Mouse (Mus musculus) induced T-regulatory cell, adult 2 months (primary cell): ENCODE data around the gene Chit1.

Source experiments
- DNase-seq: peaks from one replicate; pipeline ENCODE4 v3.0.0-alpha.2; 2012; ENCODE audit warnings: low read depth

Gene Chit1

GRCm38 (mm10) chr1:134098726-134099515 is 12.1 kb upstream of the Chit1 start:
- DNase-seq: peak; percentile 92

GRCm38 (mm10) chr1:134099516-134100235 is 11.4 kb upstream of the Chit1 start:
- DNase-seq: no peak

GRCm38 (mm10) chr1:134100401-134100800 is 10.6 kb upstream of the Chit1 start:
- no peak for DNase-seq

GRCm38 (mm10) chr1:134100928-134101327 is 10.1 kb upstream of the Chit1 start:
- no peak for DNase-seq

GRCm38 (mm10) chr1:134101593-134101992 is 9.4 kb upstream of the Chit1 start:
- no peak for DNase-seq

- DNase-seq: no peak
These were observed 7.2 kb upstream of the Chit1 start for GRCm38 (mm10) chr1:134103861-134104260.

GRCm38 (mm10) chr1:134105043-134105763 is 5.8 kb upstream of the Chit1 start:
- no peak for DNase-seq

GRCm38 (mm10) chr1:134105764-134106430 is 5.1 kb upstream of the Chit1 start:
- DNase-seq: no peak

- peak; percentile 89 for DNase-seq
These were observed 4.3 kb upstream of the Chit1 start for GRCm38 (mm10) chr1:134106719-134107118.

- DNase-seq: no peak
These were observed 3.3 kb upstream of the Chit1 start for GRCm38 (mm10) chr1:134107777-134108176.

- no peak for DNase-seq
These were observed 1.0 kb upstream of the Chit1 start for GRCm38 (mm10) chr1:134110015-134110414.

- no peak for DNase-seq
These were observed 593 bp upstream of the Chit1 start for GRCm38 (mm10) chr1:134110449-134110848.

- DNase-seq: no peak
These were observed 2.5 kb downstream of the Chit1 start for GRCm38 (mm10) chr1:134113560-134113959.

GRCm38 (mm10) chr1:134114018-134114417 is 3.0 kb downstream of the Chit1 start:
- DNase-seq: no peak

- no peak for DNase-seq
These were observed 3.7 kb downstream of the Chit1 start for GRCm38 (mm10) chr1:134114730-134115129.

GRCm38 (mm10) chr1:134115424-134115823 is 4.4 kb downstream of the Chit1 start:
- DNase-seq: no peak

- DNase-seq: no peak
These were observed 6.1 kb downstream of the Chit1 start for GRCm38 (mm10) chr1:134117110-134117509.

- DNase-seq: peak; percentile 84
These were observed 9.1 kb downstream of the Chit1 start for GRCm38 (mm10) chr1:134120179-134120578.

GRCm38 (mm10) chr1:134122195-134122594 is 11.2 kb downstream of the Chit1 start:
- DNase-seq: peak; percentile 72

GRCm38 (mm10) chr1:134133316-134133715 is 22.3 kb downstream of the Chit1 start:
- DNase-seq: no peak

GRCm38 (mm10) chr1:134136351-134136750 is 25.3 kb downstream of the Chit1 start:
- no peak for DNase-seq

- no peak for DNase-seq
These were observed 27.4 kb downstream of the Chit1 start for GRCm38 (mm10) chr1:134138424-134138823.
